Mouse (Mus musculus): ENCODE results near the gene Nup107. TPM values are rescaled to one million over a fixed set of nuclear protein-coding genes. Genes with fewer than 3 reads are reported as not detected.
"Not testable (repeated sequence)": the region's sequence is repeated elsewhere in the genome, so short reads cannot be mapped to it uniquely, and the experiment has no call there.

Gene Nup107
- total RNA-seq, 2 experiments from 2014 or later = 23.6 to 26.3 TPM

DNA sequence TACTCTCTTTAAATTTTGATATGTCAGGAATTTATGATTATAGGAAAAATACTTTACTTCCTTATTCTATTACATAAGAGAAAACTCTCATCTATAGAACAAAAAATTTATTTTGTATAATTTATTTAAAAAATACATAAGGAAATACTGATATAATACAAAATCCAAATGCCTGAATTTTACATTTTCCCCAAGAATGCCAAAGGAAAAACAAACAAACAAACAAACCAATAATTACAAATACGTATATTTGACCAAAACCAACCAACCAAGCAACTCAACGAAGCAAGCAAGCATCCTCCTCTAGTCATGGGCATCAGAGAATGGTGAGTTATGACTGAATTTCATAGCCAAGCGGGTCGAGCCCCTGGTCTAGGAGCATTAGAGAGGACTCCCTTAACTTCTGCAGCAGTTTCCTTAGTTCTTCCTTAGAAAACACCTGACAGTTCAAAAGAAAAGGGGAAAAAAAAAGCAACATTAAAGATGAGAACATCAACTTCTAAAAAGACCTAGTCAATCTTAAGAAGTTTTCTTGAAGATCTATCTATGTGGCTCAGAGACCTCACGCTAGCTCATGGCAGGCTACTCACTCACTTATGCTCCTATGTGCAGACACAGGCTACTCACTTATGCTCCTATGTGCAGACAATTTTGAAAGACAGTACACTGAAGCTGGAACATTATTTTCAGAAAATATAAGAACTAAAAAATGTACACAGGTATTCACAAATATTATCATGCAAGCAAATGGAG lies 41.8 kb downstream of the Nup107 start:
- no peak for DNase-seq

DNA sequence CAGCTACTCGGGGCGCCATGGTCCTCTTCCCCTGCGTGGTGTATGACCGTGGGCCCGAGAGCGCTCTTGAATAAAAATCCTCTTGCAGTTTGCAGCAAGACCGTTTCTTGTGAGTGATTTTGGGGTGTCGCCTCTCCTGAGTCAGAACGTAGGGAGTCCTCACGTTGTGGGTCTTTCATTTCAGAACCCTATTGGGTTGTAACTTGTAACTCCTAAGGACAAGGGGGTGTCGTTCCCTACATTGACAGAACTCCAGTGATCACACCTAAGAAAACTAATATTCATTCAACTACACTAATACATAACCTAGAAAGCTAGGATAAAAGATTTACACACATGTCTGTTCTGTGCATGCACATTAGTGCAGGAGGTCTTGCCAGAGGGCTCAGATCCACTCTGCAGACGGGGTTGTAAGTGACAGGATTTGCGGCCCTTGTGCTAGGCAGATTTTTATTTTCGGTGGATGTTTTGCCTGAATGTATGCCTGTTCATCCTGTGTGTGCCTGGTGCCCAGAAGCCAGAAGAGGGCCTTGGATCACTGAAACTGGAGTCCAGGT lies 42.6 kb downstream of the Nup107 start:
- DNase-seq = no peak

- no peak for DNase-seq
These were observed 43.3 kb downstream of the Nup107 start for GRCm38 (mm10) chr10:117749050-117749686.

DNA sequence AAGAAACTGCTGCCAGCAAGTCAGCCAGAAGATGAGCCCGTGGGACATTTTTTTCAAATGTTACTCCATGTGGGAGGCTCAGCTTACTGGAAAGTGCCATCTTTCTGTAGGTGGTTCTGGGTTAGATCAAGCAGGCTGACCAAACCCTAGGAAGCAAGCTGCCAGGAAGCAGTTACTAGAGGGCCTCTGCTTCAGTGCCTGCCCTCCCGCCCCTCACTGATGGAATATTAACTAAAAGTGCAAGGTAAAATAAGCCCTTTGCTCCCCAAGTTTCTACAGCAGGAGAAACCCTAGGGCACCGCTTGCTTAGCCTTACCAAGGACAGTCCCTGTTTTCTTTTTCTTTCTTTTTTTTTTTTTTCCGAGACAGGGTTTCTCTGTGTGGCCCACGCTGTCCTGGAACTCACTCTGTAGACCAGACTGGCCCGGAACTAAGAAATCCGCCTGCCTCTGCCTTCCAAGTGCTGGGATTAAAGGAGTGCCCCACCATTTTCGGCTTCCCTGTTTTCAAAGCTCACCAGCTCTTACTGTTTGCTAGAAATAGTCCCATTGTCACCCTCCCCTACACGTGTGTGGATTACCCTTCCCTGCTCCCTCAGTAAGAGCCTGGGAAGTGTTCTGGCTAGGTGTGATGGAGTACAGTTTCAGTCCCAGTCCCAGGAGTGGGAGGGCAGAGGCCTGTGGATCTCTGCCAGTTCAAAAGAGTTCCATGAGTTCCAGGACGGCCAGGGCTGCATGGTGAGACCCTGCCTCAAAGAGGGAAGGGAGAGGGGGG lies 44.0 kb downstream of the Nup107 start:
- DNase-seq = no peak

DNA sequence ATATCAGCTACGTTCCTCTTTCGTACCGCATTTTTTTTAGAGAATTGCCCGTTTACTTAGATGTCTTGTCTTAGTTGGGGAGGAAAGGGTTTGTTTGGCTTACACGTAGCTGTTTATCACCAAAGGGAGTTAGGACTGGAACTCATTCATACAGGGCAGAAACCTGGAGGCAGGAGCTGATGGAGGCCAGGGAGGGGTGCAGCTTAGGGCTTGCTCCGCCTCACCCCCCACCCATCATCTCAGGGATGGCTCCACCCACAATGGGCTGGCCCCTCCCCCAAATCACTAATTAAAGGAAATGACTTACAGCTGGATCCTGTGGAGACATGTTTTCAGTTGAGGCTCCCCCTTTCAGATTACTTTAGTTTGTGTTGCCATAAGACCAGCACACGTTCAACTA lies 44.8 kb downstream of the Nup107 start:
- DNase-seq = no peak

DNA sequence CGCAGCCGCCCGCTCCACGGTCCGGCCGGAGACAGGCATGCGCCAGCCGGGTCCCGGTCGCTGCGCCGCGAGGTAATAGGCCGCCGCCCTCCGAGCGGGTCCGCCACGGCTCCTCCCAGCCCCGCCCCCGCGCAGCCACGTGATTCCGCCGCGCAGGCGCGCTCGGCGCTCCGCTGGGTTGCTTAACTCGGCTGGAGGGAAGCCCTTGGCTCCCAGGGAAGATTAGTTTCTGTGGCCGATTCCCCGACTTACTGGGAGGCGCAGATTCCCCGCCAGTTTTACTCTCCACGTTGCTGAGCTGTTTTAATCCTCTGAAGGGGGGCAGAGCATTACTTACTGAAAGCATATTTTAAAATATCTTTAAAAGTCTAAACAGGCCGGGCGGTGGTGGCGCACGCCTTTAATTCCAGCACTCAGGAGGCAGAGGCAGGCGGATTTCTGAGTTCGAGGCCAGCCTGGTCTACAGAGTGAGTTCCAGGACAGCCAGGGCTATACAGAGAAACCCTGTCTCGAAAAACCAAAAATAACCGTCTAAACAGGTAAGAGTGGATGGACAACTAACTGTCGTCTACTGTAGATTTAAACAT lies 46.1 kb downstream of the Nup107 start, which contains the start of gene Slc35e3:
Gene Slc35e3 (minus strand): TSS at position 69 of the 587 bp plus-strand sequence.
- DNase-seq = peak; percentile 98

- DNase-seq = not testable (repeated sequence)
These were observed 46.8 kb downstream of the Nup107 start for GRCm38 (mm10) chr10:117745570-117746296.

DNA sequence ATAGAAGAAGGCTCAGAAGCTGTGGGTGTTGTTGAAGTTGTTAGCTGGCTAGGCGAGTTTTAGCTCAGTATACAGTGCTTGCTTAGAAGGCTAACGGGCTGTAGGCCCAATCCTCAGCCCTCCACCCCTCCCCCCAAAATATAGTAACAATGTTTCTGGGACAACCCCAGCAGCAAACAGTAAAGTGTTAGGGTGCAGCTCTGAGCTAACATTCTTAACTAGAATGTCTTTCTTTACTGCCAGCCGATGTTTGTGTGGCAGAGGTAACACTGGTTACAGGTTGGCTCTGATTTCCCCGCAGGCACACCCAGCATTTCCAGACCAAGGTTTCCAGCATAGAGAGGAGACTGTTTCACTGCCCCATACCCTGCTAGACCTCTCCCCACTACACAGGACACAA lies 48.6 kb downstream of the Nup107 start:
- DNase-seq = no peak

DNA sequence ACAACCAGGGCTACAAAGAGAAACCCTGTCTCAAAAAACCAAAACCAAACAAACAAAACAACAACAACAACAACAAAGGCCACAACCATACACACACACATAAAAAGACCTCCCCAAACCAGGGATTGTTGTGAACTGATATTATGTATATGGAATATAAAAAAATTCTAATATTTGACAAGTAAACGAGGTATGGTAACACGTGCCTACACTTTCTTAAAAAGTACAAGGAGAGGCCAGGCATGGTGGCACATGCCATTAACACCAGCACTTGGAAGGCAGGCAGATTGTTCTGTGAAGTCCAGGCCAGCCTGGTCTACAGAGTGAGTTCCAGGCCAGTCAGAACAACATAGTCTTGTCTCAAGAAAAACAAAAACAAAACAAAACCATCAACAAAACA lies 49.3 kb downstream of the Nup107 start:
- no peak for DNase-seq

DNA sequence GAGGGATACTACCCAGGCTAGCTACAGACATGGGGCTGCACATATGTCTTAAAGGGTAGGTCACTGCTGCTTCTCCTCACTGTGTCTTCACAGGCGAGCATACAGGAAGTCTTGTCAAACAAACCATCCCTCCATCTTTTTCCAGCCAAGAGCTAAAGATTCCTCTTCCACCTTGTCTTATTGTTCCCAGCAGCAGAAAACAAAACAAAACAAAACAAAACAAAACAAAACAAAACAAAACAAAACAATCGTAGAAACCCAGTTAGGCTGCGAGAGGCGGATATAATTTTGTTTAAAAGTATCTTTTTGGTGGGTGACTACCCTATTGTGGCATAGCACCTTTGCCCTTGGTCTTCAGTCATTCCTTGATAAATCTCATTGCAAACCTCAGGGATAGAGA lies 49.9 kb downstream of the Nup107 start:
- DNase-seq = no peak

DNA sequence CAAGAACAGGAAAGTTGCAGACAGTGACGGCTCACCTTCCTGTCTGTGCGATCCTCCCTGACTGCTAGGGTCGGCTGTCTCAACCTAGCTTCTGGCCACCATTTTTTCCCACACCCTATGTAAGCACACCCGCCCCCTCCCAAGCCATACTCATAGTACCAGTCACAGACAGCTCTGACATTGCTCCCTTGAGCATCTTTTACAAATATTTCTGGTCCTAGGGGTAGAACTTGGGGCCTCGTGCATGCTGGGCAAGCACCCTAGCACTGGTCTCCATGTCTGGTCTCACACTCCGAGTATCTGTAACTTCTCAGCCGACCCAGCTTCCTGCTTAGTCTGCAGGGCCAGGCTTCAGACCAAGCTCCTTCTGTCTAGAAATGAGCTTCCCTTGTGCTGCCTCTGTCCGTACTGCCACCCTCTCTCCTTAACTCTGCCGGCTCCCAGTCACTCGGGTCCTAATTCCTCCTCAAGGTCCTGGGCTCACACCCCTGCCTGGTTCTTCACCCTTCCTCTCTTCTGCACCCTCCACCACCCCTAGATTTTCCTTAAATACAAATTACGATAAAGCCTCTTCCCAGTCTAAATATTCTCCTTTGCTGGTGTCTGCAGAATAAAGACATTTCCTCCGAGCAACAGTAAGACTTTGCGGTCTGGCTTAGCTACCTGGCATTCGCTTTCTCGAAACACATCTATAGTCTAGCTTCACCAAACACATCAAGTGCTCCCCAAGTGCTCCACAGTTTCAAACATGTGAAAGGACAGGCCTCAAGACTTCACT lies 50.6 kb downstream of the Nup107 start:
- DNase-seq = no peak

DNA sequence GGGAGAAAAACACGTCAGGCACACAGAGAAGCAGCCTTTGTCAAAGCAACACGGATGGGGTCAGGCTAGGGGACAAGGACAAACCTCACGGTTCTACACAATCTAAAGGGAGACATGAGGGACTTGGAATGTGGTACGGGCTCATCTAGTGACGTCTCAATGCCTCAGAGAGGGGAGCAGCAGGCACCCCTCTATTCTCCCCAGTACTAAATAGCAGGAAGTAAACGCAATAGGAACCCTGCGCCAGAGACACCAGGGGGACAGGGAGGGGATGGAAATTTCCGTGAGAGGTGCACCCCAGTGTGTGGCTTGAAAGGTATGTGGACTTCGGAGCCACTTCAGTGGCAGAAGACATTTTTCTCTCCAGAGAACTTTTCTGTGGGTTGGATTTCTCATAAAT lies 51.6 kb downstream of the Nup107 start:
- no peak for DNase-seq

GRCm38 (mm10) chr10:117740171-117740570 lies 52.3 kb downstream of the Nup107 start:
- no peak for DNase-seq

- no peak for DNase-seq
These were observed 52.9 kb downstream of the Nup107 start for GRCm38 (mm10) chr10:117739648-117739948.

DNA sequence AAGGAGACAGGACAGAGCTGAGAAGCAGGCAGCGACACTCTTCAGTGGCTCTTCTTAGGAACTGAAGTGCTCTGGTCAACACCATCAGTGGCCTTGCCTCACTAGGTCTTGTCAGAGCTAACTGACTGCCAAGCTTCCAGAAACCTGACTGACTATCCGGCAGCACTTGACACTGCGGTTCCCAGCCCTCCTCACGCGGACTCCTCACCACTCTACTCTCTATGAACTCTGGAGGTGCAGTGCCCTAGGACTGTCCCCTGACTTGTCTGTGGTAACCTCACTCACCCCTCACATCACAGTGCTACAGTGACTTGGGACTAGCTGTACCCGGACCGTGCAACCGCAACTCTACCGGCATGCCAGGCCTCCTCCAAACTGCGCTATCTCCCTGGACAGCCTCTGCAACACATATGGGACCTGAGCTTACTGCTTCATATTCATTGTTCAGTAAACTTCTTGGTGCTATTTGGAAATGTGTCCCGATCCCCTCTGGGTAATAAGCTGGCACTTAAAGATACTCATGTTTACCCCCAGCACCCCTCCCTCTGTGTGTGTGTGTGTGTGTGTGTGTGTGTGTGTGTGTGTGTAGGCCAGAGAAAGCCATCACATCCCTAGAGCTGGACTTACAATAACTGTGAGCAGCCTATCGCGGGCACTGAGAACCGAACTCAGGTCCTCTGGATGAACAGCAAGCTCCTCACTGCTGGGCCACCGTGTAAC lies 53.4 kb downstream of the Nup107 start:
- DNase-seq = no peak

GRCm38 (mm10) chr10:117738140-117738921 lies 54.2 kb downstream of the Nup107 start:
- DNase-seq = no peak

GRCm38 (mm10) chr10:117737498-117737897 lies 55.0 kb downstream of the Nup107 start:
- not testable (repeated sequence) for DNase-seq

GRCm38 (mm10) chr10:117737075-117737474 lies 55.4 kb downstream of the Nup107 start:
- no peak for DNase-seq

DNA sequence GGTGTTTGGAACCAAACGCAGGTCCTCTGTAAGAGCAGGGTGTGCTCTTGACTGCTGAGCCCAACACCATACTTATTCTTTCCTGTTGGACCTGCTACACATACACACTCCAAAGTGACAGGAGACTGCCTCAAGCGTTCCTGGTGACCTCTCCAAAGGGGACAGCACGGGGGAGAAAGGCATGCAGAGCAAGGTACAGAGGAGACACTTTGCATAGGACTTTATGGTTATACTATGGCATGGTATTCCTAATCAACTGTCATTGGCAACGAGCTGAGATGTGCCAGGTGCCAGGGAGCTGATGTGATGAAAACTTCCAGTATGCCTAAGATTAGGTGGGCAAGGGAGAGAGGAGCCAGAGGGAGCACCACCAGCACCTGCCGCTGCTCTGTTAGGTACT lies 55.9 kb downstream of the Nup107 start:
- DNase-seq = no peak

DNA sequence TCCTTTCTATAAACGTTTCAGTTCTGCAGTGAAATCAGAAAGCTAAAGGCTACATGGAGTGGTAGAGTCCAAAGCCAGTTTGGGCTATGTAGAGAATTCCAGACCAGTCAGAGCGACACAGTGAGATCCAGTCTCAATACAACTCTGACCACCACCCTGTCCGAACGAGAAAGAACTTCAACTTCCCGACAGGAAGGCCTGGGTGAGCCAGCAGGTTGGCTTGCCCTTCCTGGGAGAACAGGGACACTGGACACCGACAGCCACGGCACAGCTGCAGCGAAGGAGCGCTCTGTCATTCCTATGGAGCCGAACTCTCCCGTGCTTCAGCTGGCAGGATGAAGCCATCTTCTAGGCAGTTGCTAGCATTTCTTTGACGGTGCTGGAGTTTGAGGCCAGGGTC lies 57.1 kb downstream of the Nup107 start:
- DNase-seq = not testable (repeated sequence)
